Mouse (Mus musculus) intestine, embryonic 14.5 days (tissue): ENCODE results near the gene Ndrg3. TPM values are rescaled to one million over a fixed set of nuclear protein-coding genes. Genes with fewer than 3 reads are reported as not detected.

Experiments
- ATAC-seq: fragments of 200-750 bp; cut with Nextera tagmentation; replicated peaks from 2 replicates; pipeline ENCODE4 v1.8.0; 2017; ENCODE audit warnings: low read depth, moderate number of reproducible peaks, moderate TSS enrichment, moderate library complexity; ENCODE audit not compliant: low FRiP score, low TSS enrichment
- DNase-seq: peaks from one replicate; pipeline ENCODE4 v3.0.0-alpha.2; 2018; ENCODE audit warnings: low spot score
- H3K27ac ChIP-seq: fragments of 300-500 bp; sonication (generic); 2 replicates; pipeline ENCODE4 v1.5.1; 2014; ENCODE audit warnings: low read depth, mild to moderate bottlenecking, control low read depth
- H3K27me3 ChIP-seq: fragments of 300-500 bp; sonication (generic); replicated peaks from 2 replicates; pipeline ENCODE4 v1.6.1; 2014; ENCODE audit warnings: low read length, control low read depth; ENCODE audit not compliant: control insufficient read depth, insufficient read depth
- H3K36me3 ChIP-seq: fragments of 300-500 bp; sonication (generic); 2 replicates; pipeline ENCODE4 v1.6.1; 2014; ENCODE audit warnings: low read length, control low read depth; ENCODE audit not compliant: control insufficient read depth, insufficient read depth
- H3K4me1 ChIP-seq: fragments of 300-500 bp; sonication (generic); replicated peaks from 2 replicates; pipeline ENCODE4 v1.6.1; 2014; ENCODE audit warnings: low read length, control low read depth, mixed read lengths; ENCODE audit not compliant: control insufficient read depth, insufficient read depth
- H3K4me2 ChIP-seq: fragments of 300-500 bp; sonication (generic); 2 replicates; pipeline ENCODE4 v1.6.1; 2014; ENCODE audit warnings: low read length
- H3K4me3 ChIP-seq: fragments of 300-500 bp; sonication (generic); 2 replicates; pipeline ENCODE4 v1.5.1; 2014; ENCODE audit warnings: low read depth, low read length, control low read depth, mixed read lengths
- H3K9ac ChIP-seq: fragments of 300-500 bp; sonication (generic); 2 replicates; pipeline ENCODE4 v1.6.1; 2014; ENCODE audit warnings: mild to moderate bottlenecking, low read length
- H3K9me3 ChIP-seq: fragments of 300-500 bp; sonication (generic); 2 replicates; pipeline ENCODE4 v1.6.1; 2016; ENCODE audit warnings: low read length, control low read depth; ENCODE audit not compliant: control insufficient read depth
- WGBS: fragments of 180-500 bp; shearing (Covaris S2); extraction: QIAGEN DNeasy Blood & Tissue Kit; methylation state at CpG from one replicate; pipeline ENCODE4 v1.1.7; 2014; 5-methylcytosine and 5-hydroxymethylcytosine counted together
- polyA plus RNA-seq: library from polyadenylated mRNA; unstranded; fragments of >200 nt; fragmentation: Nextera tagmentation; extraction: Ambion mirVana; gene quantifications from 2 replicates; pipeline ENCODE4 v1.2.1, GENCODE M21; 2014

The Ndrg3 gene
- polyA plus RNA-seq, 1 experiment from 2014 or later = 36.7 TPM

GRCm38 (mm10) chr2:156982864-156983263 lies 9.0 kb downstream of the Ndrg3 start:
- H3K4me3 ChIP-seq = no peak overlapping the region
- no peaks in the 10 kb centered on the region for H3K9me3 ChIP-seq
- no peak overlapping the region for H3K27ac ChIP-seq
- H3K4me2 ChIP-seq = no peak overlapping the region
- no peak for ATAC-seq
- DNase-seq = no peak
- no peaks in the 10 kb centered on the region for H3K36me3 ChIP-seq
- H3K4me1 ChIP-seq = 0 out of 2 replicates have a peak, but pooled peaks cover 5% of the 10 kb centered on the region
- H3K9ac ChIP-seq = no peak overlapping the region
- WGBS = 71% methylated on average over 2 of the region's 2 CpGs
- H3K27me3 ChIP-seq = no peaks in the 10 kb centered on the region

GRCm38 (mm10) chr2:156981291-156981690 lies 10.6 kb downstream of the Ndrg3 start:
- H3K4me2 ChIP-seq = no peak overlapping the region
- no peaks in the 10 kb centered on the region for H3K27me3 ChIP-seq
- H3K4me3 ChIP-seq = no peak overlapping the region
- H3K4me1 ChIP-seq = 0 out of 2 replicates have a peak, but pooled peaks cover 5% of the 10 kb centered on the region
- no peak for DNase-seq
- no peak overlapping the region for H3K27ac ChIP-seq
- no peak for ATAC-seq
- H3K36me3 ChIP-seq = no peaks in the 10 kb centered on the region
- no peaks in the 10 kb centered on the region for H3K9me3 ChIP-seq
- H3K9ac ChIP-seq = no peak overlapping the region
- 82% methylated on average over 4 of the region's 4 CpGs for WGBS

- no peak overlapping the region for H3K27ac ChIP-seq
- H3K4me3 ChIP-seq = no peak overlapping the region
- no peaks in the 10 kb centered on the region for H3K36me3 ChIP-seq
- 76% methylated on average over 2 of the region's 2 CpGs for WGBS
- ATAC-seq = no peak
- 0 out of 2 replicates have a peak, but pooled peaks cover 5% of the 10 kb centered on the region for H3K4me1 ChIP-seq
- no peaks in the 10 kb centered on the region for H3K9me3 ChIP-seq
- no peak overlapping the region for H3K9ac ChIP-seq
- no peak overlapping the region for H3K4me2 ChIP-seq
- no peak for DNase-seq
- H3K27me3 ChIP-seq = no peaks in the 10 kb centered on the region
Observed at GRCm38 (mm10) chr2:156980059-156980458, 11.8 kb downstream of the Ndrg3 start.

GRCm38 (mm10) chr2:156976711-156977110 lies 15.1 kb downstream of the Ndrg3 start:
- ATAC-seq (no peak), DNase-seq (no peak)
- Histone ChIP-seq H3K4me3 (no peak overlapping the region), H3K9me3 (no peaks in the 10 kb centered on the region), H3K36me3 (no peaks in the 10 kb centered on the region), H3K27ac (no peak overlapping the region), H3K27me3 (no peaks in the 10 kb centered on the region), H3K4me2 (no peak overlapping the region), H3K4me1 (no peaks in the 10 kb centered on the region), H3K9ac (no peak overlapping the region)

GRCm38 (mm10) chr2:156974967-156975366 lies 16.9 kb downstream of the Ndrg3 start:
- WGBS = 38% methylated on average over 2 of the region's 2 CpGs
- no peaks in the 10 kb centered on the region for H3K36me3 ChIP-seq
- no peak overlapping the region for H3K4me3 ChIP-seq
- no peaks in the 10 kb centered on the region for H3K27me3 ChIP-seq
- no peaks in the 10 kb centered on the region for H3K4me1 ChIP-seq
- no peak overlapping the region for H3K9ac ChIP-seq
- no peak overlapping the region for H3K4me2 ChIP-seq
- no peaks in the 10 kb centered on the region for H3K9me3 ChIP-seq
- DNase-seq (no peak), ATAC-seq (no peak)
- H3K27ac ChIP-seq = no peak overlapping the region

- DNase-seq = no peak
- H3K9ac ChIP-seq = no peak overlapping the region
- no peak overlapping the region for H3K27ac ChIP-seq
- H3K27me3 ChIP-seq = no peaks in the 10 kb centered on the region
- WGBS = 89% methylated on average over 5 of the region's 5 CpGs
- H3K9me3 ChIP-seq = no peaks in the 10 kb centered on the region
- no peak overlapping the region for H3K4me3 ChIP-seq
- no peaks in the 10 kb centered on the region for H3K4me1 ChIP-seq
- H3K36me3 ChIP-seq = no peaks in the 10 kb centered on the region
- H3K4me2 ChIP-seq = no peak overlapping the region
- no peak for ATAC-seq
Observed at GRCm38 (mm10) chr2:156973316-156974100, 18.3 kb downstream of the Ndrg3 start.

GRCm38 (mm10) chr2:156970253-156970652 lies 21.6 kb downstream of the Ndrg3 start:
- 76% methylated on average over 7 of the region's 7 CpGs for WGBS
- Histone ChIP-seq H3K27ac (no peak overlapping the region), H3K4me2 (no peak overlapping the region), H3K4me1 (no peaks in the 10 kb centered on the region), H3K9ac (no peak overlapping the region), H3K9me3 (no peaks in the 10 kb centered on the region), H3K36me3 (no peaks in the 10 kb centered on the region), H3K4me3 (no peak overlapping the region), H3K27me3 (no peaks in the 10 kb centered on the region)
- DNase-seq (no peak), ATAC-seq (no peak)

GRCm38 (mm10) chr2:156968501-156968900 lies 23.4 kb downstream of the Ndrg3 start:
- Histone ChIP-seq H3K4me3 (no peak overlapping the region), H3K9me3 (no peaks in the 10 kb centered on the region), H3K36me3 (no peaks in the 10 kb centered on the region), H3K9ac (no peak overlapping the region), H3K27me3 (no peaks in the 10 kb centered on the region), H3K4me1 (no peaks in the 10 kb centered on the region), H3K27ac (no peak overlapping the region), H3K4me2 (no peak overlapping the region)
- no peak for ATAC-seq
- DNase-seq = no peak
- 73% methylated on average over 4 of the region's 4 CpGs for WGBS

- no peak for DNase-seq
- Histone ChIP-seq H3K9me3 (no peaks in the 10 kb centered on the region), H3K9ac (no peak overlapping the region), H3K4me3 (no peak overlapping the region), H3K4me2 (no peak overlapping the region), H3K27ac (no peak overlapping the region), H3K27me3 (no peaks in the 10 kb centered on the region), H3K4me1 (no peaks in the 10 kb centered on the region), H3K36me3 (no peaks in the 10 kb centered on the region)
- WGBS = 84% methylated on average over 6 of the region's 6 CpGs
- no peak for ATAC-seq
Observed at GRCm38 (mm10) chr2:156967388-156967787, 24.5 kb downstream of the Ndrg3 start.
